Mouse (Mus musculus): ENCODE data around the gene Ralgapa1.
A peak's percentile ranks its signal among the peaks of the same experiment; 100 is the strongest.
"Not testable (repeated sequence)": the region's sequence is repeated elsewhere in the genome, so short reads cannot be mapped to it uniquely, and the experiment has no call there.

Gene Ralgapa1

GRCm38 (mm10) chr12:55801131-55801530 lies 19.8 kb downstream of the Ralgapa1 start:
- DNase-seq (ENCODE audit: low read depth, low spot score) = no peak

DNA sequence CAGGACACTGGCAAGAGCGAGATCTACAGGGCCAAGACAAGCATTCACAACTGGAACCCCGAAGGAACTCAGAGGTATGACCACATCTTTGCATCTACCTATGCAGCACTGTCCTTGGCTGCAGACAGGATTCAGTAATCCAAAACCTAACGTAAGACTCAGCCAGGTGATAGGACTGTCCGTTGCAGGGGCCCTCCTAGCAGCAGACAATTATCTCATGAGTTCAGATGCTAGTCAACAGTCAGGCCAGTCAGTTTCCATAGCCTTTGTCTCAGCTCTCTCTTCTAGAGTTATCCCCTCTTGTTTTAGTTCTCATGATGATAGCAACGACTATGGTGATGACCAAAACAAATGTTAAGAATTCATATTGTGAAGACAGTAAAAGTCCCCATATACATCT lies 20.8 kb downstream of the Ralgapa1 start:
- DNase-seq (ENCODE audit: low read depth, low spot score) = no peak

DNA sequence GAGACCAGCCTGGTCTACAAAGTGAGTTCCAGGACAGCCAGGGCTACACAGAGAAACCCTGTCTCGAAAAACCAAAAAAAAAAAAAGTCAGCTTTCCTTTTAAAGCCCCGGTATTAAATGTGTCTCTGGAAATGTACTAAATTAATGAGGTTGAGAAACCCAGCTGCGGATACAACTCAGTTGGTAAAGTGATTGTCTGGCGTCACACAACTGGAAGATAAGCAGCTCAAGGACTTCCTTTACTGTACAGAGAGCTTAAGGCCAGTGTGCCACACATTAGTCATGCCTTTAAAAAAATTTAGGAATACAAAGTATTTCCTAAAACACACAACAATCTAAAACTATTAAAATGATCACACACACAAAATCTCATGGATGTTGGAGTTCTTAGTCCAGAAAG lies 22.2 kb downstream of the Ralgapa1 start:
- DNase-seq (ENCODE audit: low read depth, low spot score) = no peak

DNA sequence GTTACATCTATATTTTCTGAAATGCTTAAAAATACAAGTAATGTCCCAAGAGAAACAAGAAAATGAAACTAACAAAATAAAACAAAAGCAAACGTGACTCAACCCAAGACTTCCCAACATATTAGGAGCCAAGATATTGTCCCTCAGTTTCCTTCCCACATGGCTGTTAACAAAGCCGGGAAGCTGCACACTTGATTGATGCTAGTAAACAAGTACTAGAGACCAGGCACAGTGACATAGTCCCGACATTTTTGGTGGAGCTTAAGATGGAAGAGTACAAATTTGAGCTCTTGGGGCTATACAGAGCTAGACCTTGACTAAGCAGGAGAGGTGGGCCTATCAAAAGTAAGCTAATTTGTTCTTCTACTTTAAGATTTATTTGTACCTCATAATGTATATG lies 23.9 kb downstream of the Ralgapa1 start:
- DNase-seq (ENCODE audit: low read depth, low spot score) = no peak

- DNase-seq (ENCODE audit: low read depth, low spot score) = not testable (repeated sequence)
Measured at GRCm38 (mm10) chr12:55794485-55794884, 26.5 kb downstream of the Ralgapa1 start.

DNA sequence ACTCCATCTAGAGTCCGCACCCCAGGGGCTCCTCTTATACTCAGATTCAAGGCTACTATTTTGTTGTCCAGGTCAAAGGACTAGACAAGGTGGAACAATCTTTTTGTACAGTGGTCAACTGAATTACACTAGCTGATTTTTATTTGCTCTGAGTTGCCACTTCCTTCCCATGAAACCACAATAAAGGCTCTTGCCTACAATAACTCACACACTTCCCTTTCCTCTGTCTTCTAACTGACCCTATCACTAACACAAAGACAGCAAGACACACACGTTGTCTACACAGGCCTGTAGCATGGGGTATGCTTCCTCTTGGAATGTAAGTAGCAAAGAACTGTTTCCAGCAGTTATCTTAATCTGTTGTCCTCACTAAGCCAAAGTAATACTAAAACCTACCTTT lies 35.7 kb downstream of the Ralgapa1 start:
- DNase-seq (ENCODE audit: low read depth, low spot score) = no peak

- no peak for DNase-seq (ENCODE audit: low read depth, low spot score)
Measured at GRCm38 (mm10) chr12:55782662-55783061, 38.3 kb downstream of the Ralgapa1 start.

DNA sequence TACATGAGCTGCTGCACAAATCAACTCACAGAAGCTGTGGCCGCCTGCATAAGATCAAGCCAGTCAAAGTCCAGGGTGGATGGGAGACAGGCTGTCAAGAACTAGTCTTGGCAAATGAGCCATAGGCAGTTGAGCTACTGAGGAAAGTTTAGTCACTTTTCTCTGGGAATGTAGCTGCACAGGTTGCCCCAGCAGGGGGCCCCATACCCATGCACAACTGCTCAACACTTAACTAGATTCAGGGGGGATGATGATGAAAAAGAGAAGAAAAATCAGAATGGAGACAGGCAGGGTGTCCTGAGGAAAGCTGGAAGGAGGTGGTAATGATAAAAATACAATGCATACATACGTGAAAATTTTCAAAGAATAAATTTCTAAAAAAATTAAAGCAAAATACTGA lies 42.7 kb downstream of the Ralgapa1 start:
- no peak for DNase-seq (ENCODE audit: low read depth, low spot score)

DNA sequence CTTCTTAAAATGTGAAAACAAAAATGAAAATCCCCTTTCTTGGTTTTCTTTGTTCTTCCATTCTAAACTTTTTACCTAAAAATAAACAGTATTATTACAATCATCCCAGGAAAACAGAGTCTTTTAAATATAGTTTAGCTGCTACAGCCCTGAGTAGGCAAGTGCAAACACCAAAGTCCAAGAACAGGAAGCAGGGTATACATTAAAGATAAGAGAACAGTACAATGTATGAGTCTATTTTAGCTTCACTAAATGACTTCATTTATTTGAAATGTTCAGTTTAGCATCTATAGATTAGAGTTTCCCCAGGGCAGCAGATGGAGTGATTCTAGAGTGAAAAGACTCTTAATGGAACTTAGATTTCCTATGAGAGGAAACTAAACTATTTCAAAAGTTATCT lies 43.6 kb downstream of the Ralgapa1 start:
- no peak for DNase-seq (ENCODE audit: low read depth, low spot score)

DNA sequence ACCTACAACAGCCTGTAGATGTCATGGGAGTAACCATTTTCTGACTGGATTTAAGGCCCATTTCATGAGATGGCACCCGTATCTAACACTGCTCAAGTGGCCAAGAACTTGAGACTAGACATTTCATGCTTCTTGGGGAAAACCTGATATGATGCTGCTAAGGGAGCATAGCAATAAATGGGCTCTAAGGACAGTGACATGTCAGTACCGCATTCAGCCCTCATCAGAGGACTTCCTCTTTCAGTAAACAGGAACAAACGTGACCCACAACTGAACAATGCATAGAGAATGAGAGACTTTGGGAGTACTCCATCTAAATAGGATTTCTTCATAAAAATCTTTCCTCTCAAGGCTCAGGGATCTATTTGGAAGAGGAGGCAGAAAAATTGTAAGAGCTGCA lies 46.7 kb downstream of the Ralgapa1 start:
- DNase-seq (ENCODE audit: low read depth, low spot score) = no peak

GRCm38 (mm10) chr12:55720319-55720718 lies 100.6 kb downstream of the Ralgapa1 start:
- DNase-seq (ENCODE audit: low read depth, low spot score) = peak; percentile 18

- DNase-seq (ENCODE audit: low read depth, low spot score) = no peak
Measured at GRCm38 (mm10) chr12:55705881-55706280, 115.1 kb downstream of the Ralgapa1 start.

- DNase-seq (ENCODE audit: low read depth, low spot score) = no peak
Measured at GRCm38 (mm10) chr12:55666699-55667098, 154.3 kb downstream of the Ralgapa1 start.

DNA sequence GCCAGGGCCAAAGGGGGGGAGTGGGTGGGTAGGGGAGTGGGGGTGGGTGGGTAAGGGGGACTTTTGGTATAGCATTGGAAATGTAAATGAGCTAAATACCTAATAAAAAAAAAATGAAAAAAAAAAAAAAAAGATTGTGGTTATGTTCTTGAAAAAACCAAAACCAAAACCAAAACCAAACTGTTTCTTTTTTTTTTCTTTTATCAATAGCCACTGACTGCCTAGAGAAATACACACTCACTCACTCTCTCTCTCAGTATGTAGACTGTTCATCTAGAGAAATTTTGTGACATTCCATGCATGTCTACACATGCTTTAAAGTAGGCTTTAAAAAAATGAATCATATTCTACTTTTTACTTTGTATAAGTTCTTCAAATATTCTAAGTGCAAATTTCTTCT lies 157.8 kb downstream of the Ralgapa1 start:
- not testable (repeated sequence) for DNase-seq (ENCODE audit: low read depth, low spot score)

DNA sequence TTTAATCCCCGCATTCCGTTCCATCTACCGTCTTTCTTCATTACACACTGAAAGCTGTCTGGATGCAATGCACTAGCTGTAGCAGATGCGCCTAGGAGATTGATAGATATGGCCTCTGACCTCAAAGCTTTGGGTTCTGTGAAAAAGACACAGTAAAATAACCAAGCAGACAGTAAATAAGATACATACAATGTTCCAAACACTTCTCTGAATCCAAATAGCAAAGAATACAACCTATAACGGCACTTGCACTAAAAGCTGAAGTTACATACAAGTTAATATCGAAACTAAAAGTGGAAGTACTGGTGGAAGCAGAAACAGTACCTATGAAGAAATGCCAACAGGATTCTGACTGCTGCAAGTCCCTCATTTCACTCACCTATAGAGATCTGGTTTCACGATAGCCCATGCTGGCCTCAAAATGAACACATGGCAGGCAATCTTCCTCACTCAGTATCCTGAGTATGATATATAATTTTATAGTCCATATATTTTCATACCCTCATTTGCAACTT lies 172.9 kb downstream of the Ralgapa1 start:
- DNase-seq (ENCODE audit: low read depth, low spot score) = no peak

DNA sequence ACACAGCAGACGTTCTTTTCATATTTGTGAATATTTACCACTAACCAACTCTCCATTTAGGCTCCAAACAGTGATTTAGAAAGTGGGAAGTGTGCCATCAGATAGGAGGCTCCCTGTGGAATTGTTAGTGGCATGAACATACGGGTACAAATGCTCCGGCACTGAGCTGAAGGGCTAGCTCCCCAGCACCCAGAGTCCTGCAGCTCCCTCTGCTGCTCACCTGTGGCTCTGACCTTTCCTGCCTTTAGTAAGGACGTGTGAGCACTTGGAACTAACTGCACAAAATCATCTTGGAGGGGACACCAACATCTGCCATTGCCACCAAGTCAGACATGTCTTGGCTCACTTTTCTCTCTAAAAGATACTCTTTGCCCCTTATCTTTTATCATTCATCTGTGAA lies 194.3 kb downstream of the Ralgapa1 start:
- peak; percentile 44 for DNase-seq (ENCODE audit: low read depth, low spot score)

- DNase-seq (ENCODE audit: low read depth, low spot score) = no peak
Measured at GRCm38 (mm10) chr12:55623254-55623653, 197.7 kb downstream of the Ralgapa1 start.

DNA sequence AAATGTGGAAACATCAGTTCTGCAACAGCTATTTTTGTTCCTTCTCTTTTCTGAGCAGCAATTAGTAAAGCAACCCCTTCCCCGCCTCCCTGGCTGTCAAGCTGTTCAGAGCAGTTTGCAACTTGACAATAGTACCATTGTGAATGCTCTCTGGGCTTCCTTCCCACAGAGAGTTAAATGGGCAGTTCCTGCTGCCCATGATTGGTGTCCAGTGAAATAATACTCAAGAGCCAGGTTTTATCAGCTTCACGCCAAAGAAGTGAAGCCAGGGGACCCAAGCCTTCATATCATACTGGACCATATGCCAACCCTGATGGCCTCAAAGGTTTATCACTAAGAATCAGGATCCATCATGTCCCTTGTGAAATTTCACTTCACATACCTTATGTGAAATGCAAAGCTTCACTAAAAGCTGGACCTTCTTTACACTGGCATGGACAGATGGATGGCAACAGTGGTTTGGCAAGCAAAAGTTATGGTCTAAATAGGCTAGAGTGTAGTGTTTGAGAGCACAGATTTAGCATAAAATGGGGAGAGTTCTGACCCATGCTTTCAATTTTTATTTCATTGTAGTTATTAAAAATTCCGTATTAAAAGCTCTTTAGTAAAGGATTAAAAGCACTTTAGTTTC lies 198.2 kb downstream of the Ralgapa1 start:
- no peak for DNase-seq (ENCODE audit: low read depth, low spot score)

- DNase-seq (ENCODE audit: low read depth, low spot score) = no peak
Measured at GRCm38 (mm10) chr12:55620321-55620720, 200.6 kb downstream of the Ralgapa1 start.

DNA sequence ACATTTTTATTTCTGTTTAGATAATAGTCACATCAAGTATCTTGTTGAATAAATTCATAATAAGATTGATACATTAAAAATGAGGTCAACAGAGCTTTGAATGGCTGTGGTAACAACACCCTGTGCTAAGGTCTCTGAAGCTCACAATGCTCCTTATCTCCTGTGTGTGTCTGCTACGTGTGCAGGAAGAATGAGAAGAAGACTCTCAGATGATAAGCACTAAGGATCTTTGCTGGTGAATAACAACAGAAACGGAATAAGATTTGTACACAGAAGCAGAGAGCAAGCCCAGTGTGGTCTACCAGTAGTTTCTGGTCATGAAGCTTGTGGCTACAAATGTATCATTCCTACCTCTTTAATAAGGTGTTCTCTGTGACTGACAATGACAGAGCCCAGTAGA lies 210.2 kb downstream of the Ralgapa1 start:
- no peak for DNase-seq (ENCODE audit: low read depth, low spot score)

DNA sequence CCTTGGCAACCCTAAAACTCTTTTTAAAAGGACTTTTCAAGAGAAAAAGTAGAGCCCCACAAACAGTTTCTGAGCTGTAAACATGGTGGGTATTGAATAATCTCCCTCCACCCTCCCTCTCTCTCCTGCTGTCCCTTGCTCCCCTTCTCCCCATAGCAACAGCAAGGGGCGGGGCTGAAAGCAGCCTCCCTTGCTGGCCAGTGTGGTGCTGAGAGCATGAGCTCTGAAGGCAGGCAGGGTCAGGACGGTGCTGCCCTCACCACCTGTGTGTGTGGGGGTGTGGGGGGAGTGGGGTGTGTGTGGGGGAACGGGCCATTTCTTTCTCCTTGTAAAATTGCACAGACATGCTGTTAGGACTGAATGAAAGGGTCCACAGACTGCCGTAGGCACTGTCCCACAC lies 213.1 kb downstream of the Ralgapa1 start:
- DNase-seq (ENCODE audit: low read depth, low spot score) = no peak

DNA sequence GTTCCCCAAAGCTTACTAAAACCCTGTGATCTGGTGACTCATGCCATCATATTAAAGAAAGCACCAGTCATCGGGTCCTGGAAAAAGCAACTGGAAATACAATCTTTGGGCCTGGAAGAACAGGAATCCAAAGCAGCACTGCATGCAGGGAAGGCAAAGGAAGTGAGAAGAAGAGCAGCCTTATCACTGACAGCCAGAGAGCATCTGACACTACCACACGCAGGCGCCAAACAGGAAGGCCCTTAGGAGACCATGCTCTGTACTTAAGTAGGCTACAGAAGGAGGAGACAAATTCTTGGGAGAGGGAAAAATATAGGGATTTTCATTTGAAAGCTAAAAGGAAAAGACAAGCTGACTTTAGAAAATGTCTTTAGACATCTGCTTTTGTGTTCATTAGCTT lies 216.6 kb downstream of the Ralgapa1 start:
- DNase-seq (ENCODE audit: low read depth, low spot score) = no peak

GRCm38 (mm10) chr12:55600503-55600994 lies 220.4 kb downstream of the Ralgapa1 start:
- no peak for DNase-seq (ENCODE audit: low read depth, low spot score)

All from retina, adult 2 months (tissue).